Mouse (Mus musculus): ENCODE measurements at regions not wholly inside any gene's neighbourhood (a gene's known extent, or its start where the extent isn't known, plus 50 kb on each side); places are given as distances from the start of the nearest gene placed in this dataset.
"Not testable (repeated sequence)": the region's sequence is repeated elsewhere in the genome, so short reads cannot be mapped to it uniquely, and the experiment has no call there.

GRCm38 (mm10) chr15:19585281-19585680 is 766.5 kb downstream of the Cdh10 start:
- no peaks in the 10 kb centered on the region for H3K36me3 ChIP-seq (ENCODE audit: control insufficient read depth, insufficient read depth, low read length)
- TF ChIP-seq CTCF (IDR thresholded peaks at IDR 0.05) (no peak), POLR2A (IDR thresholded peaks at IDR 0.05; ENCODE audit: insufficient read depth, low read depth, low read length) (no peak), EP300 (IDR thresholded peaks at IDR 0.05; ENCODE audit: insufficient read depth, low read depth, low read length) (no peak)
- H3K27me3 ChIP-seq (ENCODE audit: control insufficient read depth, insufficient read depth, low read length), result no peaks in the 10 kb centered on the region
- intact Hi-C loops (cut with DNase I), result no loop called here
- H3K79me2 ChIP-seq (replicated peaks; ENCODE audit: control insufficient read depth, insufficient read depth, low read length), result no peaks in the 10 kb centered on the region
- H3K4me3 ChIP-seq, result no peak overlapping the region
- no peak for DNase-seq
- H3K4me1 ChIP-seq (ENCODE audit: control insufficient read depth, insufficient read depth, low read length), result no peaks in the 10 kb centered on the region
- H3K9ac ChIP-seq (ENCODE audit: low read depth, low read length), result no peak overlapping the region
- WGBS, result 63% methylated on average over 1 of the region's 1 CpGs
- H3K27ac ChIP-seq, result no peak overlapping the region

GRCm38 (mm10) chr15:19593746-19594145 is 775.0 kb downstream of the Cdh10 start:
- WGBS, result 94% methylated on average over 2 of the region's 2 CpGs
- TF ChIP-seq EP300 (IDR thresholded peaks at IDR 0.05; ENCODE audit: insufficient read depth, low read depth, low read length) (no peak), POLR2A (IDR thresholded peaks at IDR 0.05; ENCODE audit: insufficient read depth, low read depth, low read length) (no peak), CTCF (IDR thresholded peaks at IDR 0.05) (no peak)
- no peak overlapping the region for H3K27ac ChIP-seq
- no peaks in the 10 kb centered on the region for H3K4me1 ChIP-seq (ENCODE audit: control insufficient read depth, insufficient read depth, low read length)
- H3K9ac ChIP-seq (ENCODE audit: low read depth, low read length), result no peak overlapping the region
- H3K36me3 ChIP-seq (ENCODE audit: control insufficient read depth, insufficient read depth, low read length), result no peaks in the 10 kb centered on the region
- intact Hi-C loops (cut with DNase I), result no loop called here
- DNase-seq, result no peak
- no peaks in the 10 kb centered on the region for H3K27me3 ChIP-seq (ENCODE audit: control insufficient read depth, insufficient read depth, low read length)
- no peaks in the 10 kb centered on the region for H3K79me2 ChIP-seq (replicated peaks; ENCODE audit: control insufficient read depth, insufficient read depth, low read length)
- H3K4me3 ChIP-seq, result no peak overlapping the region

GRCm38 (mm10) chr15:19622367-19622766 is 803.6 kb downstream of the Cdh10 start:
- WGBS, result 60% methylated on average over 5 of the region's 5 CpGs
- DNase-seq; H3K27me3 ChIP-seq (ENCODE audit: control insufficient read depth, insufficient read depth, low read length); H3K27ac ChIP-seq; H3K36me3 ChIP-seq (ENCODE audit: control insufficient read depth, insufficient read depth, low read length); H3K79me2 ChIP-seq (replicated peaks; ENCODE audit: control insufficient read depth, insufficient read depth, low read length); intact Hi-C loops (cut with DNase I); H3K4me3 ChIP-seq; H3K4me1 ChIP-seq (ENCODE audit: control insufficient read depth, insufficient read depth, low read length); H3K9ac ChIP-seq (ENCODE audit: low read depth, low read length): not testable (repeated sequence)

GRCm38 (mm10) chr15:19667380-19667779 is 781.7 kb upstream of the Cdh12 start:
- 89% methylated on average over 6 of the region's 6 CpGs for WGBS
- Histone ChIP-seq H3K9ac (ENCODE audit: low read depth, low read length) (no peak overlapping the region), H3K4me1 (ENCODE audit: control insufficient read depth, insufficient read depth, low read length) (no peaks in the 10 kb centered on the region), H3K36me3 (ENCODE audit: control insufficient read depth, insufficient read depth, low read length) (no peaks in the 10 kb centered on the region), H3K27ac (no peak overlapping the region), H3K4me3 (no peak overlapping the region), H3K27me3 (ENCODE audit: control insufficient read depth, insufficient read depth, low read length) (no peaks in the 10 kb centered on the region), H3K79me2 (replicated peaks; ENCODE audit: control insufficient read depth, insufficient read depth, low read length) (no peaks in the 10 kb centered on the region)
- DNase-seq, result no peak
- TF ChIP-seq CTCF (IDR thresholded peaks at IDR 0.05) (no peak), EP300 (IDR thresholded peaks at IDR 0.05; ENCODE audit: insufficient read depth, low read depth, low read length) (no peak), POLR2A (IDR thresholded peaks at IDR 0.05; ENCODE audit: insufficient read depth, low read depth, low read length) (no peak)
- intact Hi-C loops (cut with DNase I), result no loop called here

GRCm38 (mm10) chr15:19675545-19675944 is 773.5 kb upstream of the Cdh12 start:
- no peaks in the 10 kb centered on the region for H3K79me2 ChIP-seq (replicated peaks; ENCODE audit: control insufficient read depth, insufficient read depth, low read length)
- H3K4me3 ChIP-seq, result no peak overlapping the region
- no peak overlapping the region for H3K9ac ChIP-seq (ENCODE audit: low read depth, low read length)
- intact Hi-C loops (cut with DNase I), result no loop called here
- WGBS, result 64% methylated on average over 7 of the region's 7 CpGs
- no peak for TF ChIP-seq POLR2A (IDR thresholded peaks at IDR 0.05; ENCODE audit: insufficient read depth, low read depth, low read length)
- TF ChIP-seq CTCF (IDR thresholded peaks at IDR 0.05), result no peak
- TF ChIP-seq EP300 (IDR thresholded peaks at IDR 0.05; ENCODE audit: insufficient read depth, low read depth, low read length), result no peak
- no peak overlapping the region for H3K27ac ChIP-seq
- peak in 1 of 2 experiments; percentile 5 for DNase-seq
- H3K4me1 ChIP-seq (ENCODE audit: control insufficient read depth, insufficient read depth, low read length), result no peaks in the 10 kb centered on the region
- no peaks in the 10 kb centered on the region for H3K27me3 ChIP-seq (ENCODE audit: control insufficient read depth, insufficient read depth, low read length)
- no peaks in the 10 kb centered on the region for H3K36me3 ChIP-seq (ENCODE audit: control insufficient read depth, insufficient read depth, low read length)

- WGBS, result 55% methylated on average over 2 of the region's 2 CpGs
Observed at GRCm38 (mm10) chr15:19687239-19687638, 761.8 kb upstream of the Cdh12 start.

More at GRCm38 (mm10) chr15:19687239-19687638, 761.8 kb upstream of the Cdh12 start:
- no peak for DNase-seq
- no peak overlapping the region for H3K9ac ChIP-seq (ENCODE audit: low read depth, low read length)
- no peak for TF ChIP-seq POLR2A (IDR thresholded peaks at IDR 0.05; ENCODE audit: insufficient read depth, low read depth, low read length)
- TF ChIP-seq EP300 (IDR thresholded peaks at IDR 0.05; ENCODE audit: insufficient read depth, low read depth, low read length), result no peak
- TF ChIP-seq CTCF (IDR thresholded peaks at IDR 0.05), result no peak
- H3K79me2 ChIP-seq (replicated peaks; ENCODE audit: control insufficient read depth, insufficient read depth, low read length), result no peaks in the 10 kb centered on the region
- no peaks in the 10 kb centered on the region for H3K27me3 ChIP-seq (ENCODE audit: control insufficient read depth, insufficient read depth, low read length)
- no peaks in the 10 kb centered on the region for H3K36me3 ChIP-seq (ENCODE audit: control insufficient read depth, insufficient read depth, low read length)
- H3K4me1 ChIP-seq (ENCODE audit: control insufficient read depth, insufficient read depth, low read length), result no peaks in the 10 kb centered on the region
- no peak overlapping the region for H3K4me3 ChIP-seq
- no peak overlapping the region for H3K27ac ChIP-seq
- intact Hi-C loops (cut with DNase I), result no loop called here

All from heart, adult 2 months (tissue).